Mouse (Mus musculus) splenic B cell, adult 2 months (primary cell): ENCODE results near the gene Ppp3ca.

ENCODE experiments used
- DNase-seq: peaks from one replicate; pipeline ENCODE4 v3.0.0-alpha.2; 2011; ENCODE audit warnings: low read depth, low spot score
- H3K27me3 ChIP-seq: 2 replicates; pipeline ENCODE4 v1.6.1; 2012; ENCODE audit warnings: mild to moderate bottlenecking, low read length, moderate library complexity, mixed read lengths; ENCODE audit not compliant: control insufficient read depth, poor library complexity, insufficient read depth, severe bottlenecking
- H3K36me3 ChIP-seq: 2 replicates; pipeline ENCODE4 v1.6.1; 2012; ENCODE audit warnings: mild to moderate bottlenecking, low read length, moderate library complexity, mixed read lengths; ENCODE audit not compliant: control insufficient read depth, poor library complexity, insufficient read depth, severe bottlenecking

The Ppp3ca gene

GRCm38 (mm10) chr3:136813886-136814285 is 144.0 kb downstream of the Ppp3ca start:
- H3K36me3 ChIP-seq = peaks cover 6% of the 10 kb centered on the region; the same call in 1 of the 2 replicates
- H3K27me3 ChIP-seq = no peaks in the 10 kb centered on the region
- DNase-seq = no peak

- no peak for DNase-seq
- H3K27me3 ChIP-seq = no peaks in the 10 kb centered on the region
- H3K36me3 ChIP-seq = peaks cover 6% of the 10 kb centered on the region; the same call in 1 of the 2 replicates
These were observed 145.0 kb downstream of the Ppp3ca start for GRCm38 (mm10) chr3:136814916-136815315.

GRCm38 (mm10) chr3:136816319-136816718 is 146.4 kb downstream of the Ppp3ca start:
- Histone ChIP-seq H3K36me3 (peaks cover 6% of the 10 kb centered on the region; the same call in 1 of the 2 replicates), H3K27me3 (no peaks in the 10 kb centered on the region)
- no peak for DNase-seq

GRCm38 (mm10) chr3:136818997-136819396 is 149.1 kb downstream of the Ppp3ca start:
- Histone ChIP-seq H3K27me3 (no peaks in the 10 kb centered on the region), H3K36me3 (peaks cover 6% of the 10 kb centered on the region; the same call in 1 of the 2 replicates)
- DNase-seq = no peak

GRCm38 (mm10) chr3:136821039-136821438 is 151.1 kb downstream of the Ppp3ca start:
- Histone ChIP-seq H3K27me3 (no peaks in the 10 kb centered on the region), H3K36me3 (0 out of 2 replicates have a peak, but pooled peaks cover 2% of the 10 kb centered on the region)
- no peak for DNase-seq

- peaks cover 5% of the 10 kb centered on the region; the same call in 1 of the 2 replicates for H3K36me3 ChIP-seq
- no peak for DNase-seq
- no peaks in the 10 kb centered on the region for H3K27me3 ChIP-seq
These were observed 152.1 kb downstream of the Ppp3ca start for GRCm38 (mm10) chr3:136821993-136822392.

GRCm38 (mm10) chr3:136822431-136822830 is 152.5 kb downstream of the Ppp3ca start:
- no peaks in the 10 kb centered on the region for H3K27me3 ChIP-seq
- peaks cover 5% of the 10 kb centered on the region; the same call in 1 of the 2 replicates for H3K36me3 ChIP-seq
- no peak for DNase-seq

- DNase-seq = no peak
- H3K27me3 ChIP-seq = no peaks in the 10 kb centered on the region
- peaks cover 6% of the 10 kb centered on the region for H3K36me3 ChIP-seq
These were observed 158.5 kb downstream of the Ppp3ca start for GRCm38 (mm10) chr3:136828451-136828850.

GRCm38 (mm10) chr3:136829109-136829508 is 159.2 kb downstream of the Ppp3ca start:
- DNase-seq = no peak
- Histone ChIP-seq H3K27me3 (no peaks in the 10 kb centered on the region), H3K36me3 (peaks cover 6% of the 10 kb centered on the region)

- H3K27me3 ChIP-seq = no peaks in the 10 kb centered on the region
- no peak for DNase-seq
- peaks cover 8% of the 10 kb centered on the region for H3K36me3 ChIP-seq
These were observed 160.8 kb downstream of the Ppp3ca start for GRCm38 (mm10) chr3:136830687-136831220.

GRCm38 (mm10) chr3:136833003-136833745 is 163.2 kb downstream of the Ppp3ca start:
- Histone ChIP-seq H3K27me3 (no peaks in the 10 kb centered on the region), H3K36me3 (peaks cover 6% of the 10 kb centered on the region; the same call in 1 of the 2 replicates)
- no peak for DNase-seq

GRCm38 (mm10) chr3:136833893-136834292 is 164.0 kb downstream of the Ppp3ca start:
- Histone ChIP-seq H3K36me3 (peaks cover 7% of the 10 kb centered on the region), H3K27me3 (no peaks in the 10 kb centered on the region)
- DNase-seq = no peak

- DNase-seq = no peak
- no peaks in the 10 kb centered on the region for H3K27me3 ChIP-seq
These were observed 165.9 kb downstream of the Ppp3ca start for GRCm38 (mm10) chr3:136835851-136836250.

GRCm38 (mm10) chr3:136836319-136837193 is 166.6 kb downstream of the Ppp3ca start:
- no peak for DNase-seq
- H3K36me3 ChIP-seq = peaks cover 7% of the 10 kb centered on the region
- H3K27me3 ChIP-seq = no peaks in the 10 kb centered on the region

More at GRCm38 (mm10) chr3:136835851-136836250, 165.9 kb downstream of the Ppp3ca start:
- H3K36me3 ChIP-seq = peaks cover 7% of the 10 kb centered on the region
